Mouse (Mus musculus) neural tube, embryonic 15.5 days (tissue): Measurements from ENCODE around the gene Gpr4. TPM values are rescaled to one million over a fixed set of nuclear protein-coding genes. Genes with fewer than 3 reads are reported as not detected.

Experiments
- ATAC-seq: fragments of 200-750 bp; cut with Nextera tagmentation; 2 replicates; pipeline ENCODE4 v1.8.0; 2017; ENCODE audit warnings: mild to moderate bottlenecking, moderate TSS enrichment, moderate library complexity; ENCODE audit not compliant: low FRiP score
- H3K27ac ChIP-seq: fragments of 300-500 bp; sonication (generic); replicated peaks from 2 replicates; pipeline ENCODE4 v1.5.1; 2015; ENCODE audit warnings: mild to moderate bottlenecking, inconsistent platforms
- H3K27me3 ChIP-seq: fragments of 300-500 bp; sonication (generic); replicated peaks from 2 replicates; pipeline ENCODE4 v1.6.1; 2015; ENCODE audit warnings: inconsistent platforms
- H3K36me3 ChIP-seq: fragments of 300-500 bp; sonication (generic); 2 replicates; pipeline ENCODE4 v1.6.1; 2015; ENCODE audit warnings: inconsistent platforms
- H3K4me1 ChIP-seq: fragments of 300-500 bp; sonication (generic); 2 replicates; pipeline ENCODE4 v1.6.1; 2015; ENCODE audit warnings: inconsistent platforms
- H3K4me2 ChIP-seq: fragments of 300-500 bp; sonication (generic); 2 replicates; pipeline ENCODE4 v1.6.1; 2015; ENCODE audit warnings: inconsistent platforms, mild to moderate bottlenecking, moderate library complexity
- H3K4me3 ChIP-seq: fragments of 300-500 bp; sonication (generic); replicated peaks from 2 replicates; pipeline ENCODE4 v1.5.1; 2015; ENCODE audit warnings: mild to moderate bottlenecking, inconsistent platforms
- H3K9ac ChIP-seq: fragments of 300-500 bp; sonication (generic); replicated peaks from 2 replicates; pipeline ENCODE4 v1.6.1; 2015; ENCODE audit warnings: mild to moderate bottlenecking, inconsistent platforms
- H3K9me3 ChIP-seq: fragments of 300-500 bp; sonication (generic); replicated peaks from 2 replicates; pipeline ENCODE4 v1.6.1; 2016; ENCODE audit warnings: inconsistent platforms
- WGBS: fragments of 180-500 bp; shearing (Covaris S2); methylation state at CpG from one replicate; pipeline ENCODE4 v1.1.7; 2015; ENCODE audit warnings: mixed read lengths; 5-methylcytosine and 5-hydroxymethylcytosine counted together
- polyA plus RNA-seq: library from polyadenylated mRNA; unstranded; fragments of >200 nt; fragmentation: Nextera tagmentation; extraction: Ambion mirVana; gene quantifications from 2 replicates; pipeline ENCODE4 v1.2.1, GENCODE M21; 2015

The Gpr4 gene
- polyA plus RNA-seq, 1 experiment from 2014 or later: 3.1 TPM

DNA sequence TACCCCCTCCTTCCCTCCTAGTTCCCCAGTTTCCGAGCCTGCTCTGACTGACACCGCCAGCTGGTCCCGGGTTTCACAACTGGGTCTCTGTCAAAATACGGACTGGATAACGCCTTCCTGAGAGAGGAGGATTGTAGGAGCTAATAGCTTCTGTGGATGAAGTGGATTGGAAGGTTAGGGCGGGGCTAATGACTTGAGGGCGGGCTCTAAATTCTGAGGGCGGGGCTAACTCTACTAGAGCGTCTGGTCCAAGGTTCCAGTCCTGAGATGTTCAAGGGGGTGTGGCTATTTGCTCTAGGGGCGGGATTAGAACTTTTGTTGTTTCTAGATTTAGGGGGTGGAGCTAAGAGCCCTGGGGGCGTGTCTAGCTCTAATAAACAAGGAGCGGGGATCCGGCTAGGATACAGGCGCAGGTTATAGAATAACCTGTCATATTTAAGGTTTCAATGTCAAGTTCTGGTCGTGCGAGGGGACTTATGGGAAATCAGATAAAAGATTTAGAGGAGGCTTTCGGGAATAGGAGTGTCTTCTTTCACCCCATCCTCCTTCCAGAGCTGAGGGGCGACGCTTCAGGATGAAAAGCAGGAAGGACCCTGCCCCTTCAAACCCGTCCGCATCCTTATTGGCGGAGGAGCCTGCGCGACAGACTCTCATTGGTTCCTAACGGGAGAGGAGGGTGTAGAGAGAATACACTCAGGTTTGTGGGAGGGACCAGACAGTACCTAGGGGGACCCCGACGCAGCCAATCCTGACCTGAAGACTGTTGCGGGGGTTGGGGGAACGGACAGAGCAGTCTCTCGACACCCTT is 36.4 kb upstream of the Gpr4 start, which contains the start of gene Eml2:
TSS of gene Eml2 (plus strand) at position 714 of the 808 bp plus-strand sequence.
- Histone ChIP-seq H3K4me2 (peak within 1 kb of the TSS; percentile 79), H3K27ac (peak within 1 kb of the TSS; percentile 86), H3K36me3 (peaks cover 8% of the 10 kb centered on the region; the same call in 1 of the 2 replicates), H3K9ac (peak within 1 kb of the TSS; percentile 73), H3K4me3 (peak within 1 kb of the TSS; percentile 70), H3K4me1 (peaks cover 63% of the 10 kb centered on the region), H3K9me3 (no peaks in the 10 kb centered on the region), H3K27me3 (peaks cover 33% of the 10 kb centered on the region)
- 1% methylated on average over 30 of the region's 30 CpGs for WGBS
- ATAC-seq: peak; percentile 95

DNA sequence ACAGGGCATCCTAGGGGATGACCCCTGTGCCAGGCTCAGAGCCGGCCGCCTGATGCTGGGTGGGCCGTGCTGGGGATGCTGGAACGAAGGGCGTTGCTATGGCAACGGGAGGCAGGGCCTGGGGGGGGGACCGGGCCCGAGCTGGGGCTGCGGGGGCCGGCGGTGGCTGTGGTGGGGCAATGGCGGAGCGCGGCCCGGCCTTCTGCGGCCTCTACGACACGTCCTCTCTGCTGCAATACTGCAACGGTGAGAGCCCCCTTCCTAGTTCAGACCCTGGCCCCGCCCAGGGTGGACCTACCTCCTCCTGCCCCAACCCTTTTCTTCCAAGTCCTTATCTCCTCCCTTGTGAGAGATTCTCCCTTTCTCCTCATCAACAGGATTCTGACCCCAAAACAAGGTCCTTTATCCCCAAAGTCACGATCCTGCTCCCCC is 35.8 kb upstream of the Gpr4 start:
- peak overlapping the region; percentile 86 for H3K27ac ChIP-seq
- peak overlapping the region; percentile 79 for H3K4me2 ChIP-seq
- peak overlapping the region; percentile 73 for H3K9ac ChIP-seq
- no peaks in the 10 kb centered on the region for H3K9me3 ChIP-seq
- peaks cover 33% of the 10 kb centered on the region for H3K27me3 ChIP-seq
- peaks cover 8% of the 10 kb centered on the region; the same call in 1 of the 2 replicates for H3K36me3 ChIP-seq
- peaks cover 69% of the 10 kb centered on the region for H3K4me1 ChIP-seq
- ATAC-seq: peak; percentile 36
- WGBS: 8% methylated on average over 14 of the region's 21 CpGs
- H3K4me3 ChIP-seq: peak overlapping the region; percentile 70

DNA sequence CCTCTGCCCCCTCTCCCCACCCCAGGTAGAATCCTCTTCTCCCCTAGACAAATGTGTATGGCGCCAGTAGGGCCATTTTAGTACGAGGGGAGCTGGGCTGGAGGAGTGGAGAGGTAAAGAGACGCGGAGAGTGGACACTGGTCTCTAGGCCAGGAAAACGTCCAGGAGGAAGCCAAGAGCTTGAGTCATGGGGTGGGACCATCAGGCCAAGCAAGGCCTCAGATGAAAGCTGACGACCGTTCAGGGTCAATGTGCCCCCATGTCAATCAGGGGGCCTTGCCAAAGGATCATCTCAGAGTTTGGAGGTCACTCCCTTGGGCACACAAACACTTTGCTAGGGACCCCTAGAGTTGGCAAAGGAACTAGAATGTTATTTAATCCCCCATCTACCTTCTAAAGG is 35.1 kb upstream of the Gpr4 start:
- Histone ChIP-seq H3K27me3 (peaks cover 33% of the 10 kb centered on the region), H3K9me3 (no peaks in the 10 kb centered on the region), H3K4me1 (peaks cover 64% of the 10 kb centered on the region), H3K9ac (peak overlapping the region; percentile 73), H3K36me3 (peaks cover 12% of the 10 kb centered on the region; the same call in 1 of the 2 replicates), H3K4me3 (peak overlapping the region; percentile 70), H3K4me2 (peak overlapping the region; percentile 79), H3K27ac (no peak overlapping the region)
- ATAC-seq: no peak
- WGBS: 68% methylated on average over 7 of the region's 7 CpGs

DNA sequence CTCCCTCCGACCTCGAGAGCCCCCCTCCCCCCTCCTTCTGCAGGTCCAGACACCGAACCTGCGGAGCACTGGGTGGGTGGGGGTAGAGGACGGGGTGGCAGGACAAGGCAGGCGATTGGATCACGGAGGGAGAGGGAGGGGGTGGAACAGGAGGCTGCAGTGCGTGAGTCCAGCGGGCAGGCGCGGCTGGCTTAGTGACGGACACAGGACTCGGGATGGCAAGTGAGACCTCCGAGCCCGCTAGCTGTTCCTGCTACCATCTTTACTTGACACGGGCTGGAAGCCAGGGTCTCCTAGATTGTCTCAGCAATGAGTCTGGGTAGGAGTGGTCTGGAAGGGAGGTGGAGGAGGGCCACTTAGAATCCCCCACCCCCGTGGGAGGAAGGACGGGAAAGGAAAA is 34.3 kb upstream of the Gpr4 start:
- Histone ChIP-seq H3K27ac (no peak overlapping the region), H3K4me1 (peaks cover 55% of the 10 kb centered on the region), H3K36me3 (peaks cover 18% of the 10 kb centered on the region; the same call in 1 of the 2 replicates), H3K9ac (peak overlapping the region; percentile 73; the same call in 1 of the 2 replicates), H3K4me2 (peak overlapping the region; percentile 79), H3K4me3 (peak overlapping the region; percentile 70), H3K9me3 (no peaks in the 10 kb centered on the region), H3K27me3 (peaks cover 33% of the 10 kb centered on the region)
- ATAC-seq: no peak
- 8% methylated on average over 18 of the region's 18 CpGs for WGBS

DNA sequence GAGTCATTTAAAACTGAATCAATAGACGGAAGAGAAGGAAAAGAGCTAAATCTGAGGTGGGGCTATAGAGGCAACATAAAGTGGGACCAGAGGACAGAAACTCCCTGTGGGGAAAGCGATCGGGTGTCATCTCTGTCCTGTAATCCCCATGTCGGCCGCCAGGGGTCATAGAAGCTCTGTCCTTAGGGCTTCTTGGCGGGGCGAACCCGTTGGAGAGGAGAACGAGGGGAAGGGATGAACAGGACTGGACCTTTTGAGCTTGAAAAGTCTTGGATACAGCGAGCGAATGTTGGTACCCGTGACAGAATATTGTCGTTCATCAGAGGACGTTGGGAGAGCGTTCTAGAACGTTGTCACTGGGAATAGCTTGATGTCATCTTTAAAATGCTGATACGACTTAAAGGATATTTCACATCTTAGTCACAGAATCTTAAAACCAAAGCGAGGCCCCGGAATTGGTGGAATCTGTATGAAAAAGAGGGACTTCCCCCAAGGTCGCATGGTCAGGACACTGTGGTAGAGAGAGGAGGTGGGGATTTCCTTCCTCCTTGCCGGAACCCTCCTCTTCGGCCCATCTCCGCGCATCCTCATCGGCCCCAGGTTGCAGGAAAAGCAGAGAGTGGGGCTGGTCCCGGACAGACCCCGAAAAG is 33.8 kb upstream of the Gpr4 start:
- WGBS: 5% methylated on average over 27 of the region's 27 CpGs
- peak overlapping the region; percentile 70 for H3K4me3 ChIP-seq
- H3K27ac ChIP-seq: no peak overlapping the region
- H3K9ac ChIP-seq: no peak overlapping the region; the same call in 1 of the 2 replicates
- peaks cover 51% of the 10 kb centered on the region for H3K4me1 ChIP-seq
- ATAC-seq: no peak
- H3K36me3 ChIP-seq: peaks cover 18% of the 10 kb centered on the region; the same call in 1 of the 2 replicates
- H3K4me2 ChIP-seq: peak overlapping the region; percentile 79
- peaks cover 33% of the 10 kb centered on the region for H3K27me3 ChIP-seq
- H3K9me3 ChIP-seq: no peaks in the 10 kb centered on the region

DNA sequence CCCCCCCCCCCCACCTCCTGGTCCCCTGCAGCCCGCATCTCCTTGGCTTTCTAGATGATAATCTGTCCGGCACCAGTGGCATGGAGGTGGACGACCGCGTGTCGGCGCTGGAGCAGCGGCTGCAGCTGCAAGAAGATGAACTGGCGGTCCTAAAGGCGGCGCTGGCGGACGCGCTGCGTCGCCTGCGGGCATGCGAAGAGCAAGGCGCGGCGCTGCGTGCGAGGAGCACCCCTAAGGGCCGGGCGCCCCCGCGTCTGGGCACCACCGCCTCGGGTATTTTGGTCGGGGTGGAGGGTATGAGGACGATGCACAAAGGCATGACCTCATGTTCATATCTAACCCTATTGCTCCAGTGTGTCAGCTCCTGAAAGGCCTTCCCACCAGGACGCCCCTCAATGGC is 33.2 kb upstream of the Gpr4 start:
- H3K4me3 ChIP-seq: peak overlapping the region; percentile 70
- H3K4me2 ChIP-seq: peak overlapping the region; percentile 79
- peaks cover 50% of the 10 kb centered on the region for H3K4me1 ChIP-seq
- no peak for ATAC-seq
- no peak overlapping the region for H3K27ac ChIP-seq
- WGBS: under 1% methylated on average over 31 of the region's 32 CpGs
- H3K36me3 ChIP-seq: peaks cover 18% of the 10 kb centered on the region; the same call in 1 of the 2 replicates
- no peaks in the 10 kb centered on the region for H3K9me3 ChIP-seq
- peaks cover 33% of the 10 kb centered on the region for H3K27me3 ChIP-seq
- peak overlapping the region; percentile 29; the same call in 1 of the 2 replicates for H3K9ac ChIP-seq

DNA sequence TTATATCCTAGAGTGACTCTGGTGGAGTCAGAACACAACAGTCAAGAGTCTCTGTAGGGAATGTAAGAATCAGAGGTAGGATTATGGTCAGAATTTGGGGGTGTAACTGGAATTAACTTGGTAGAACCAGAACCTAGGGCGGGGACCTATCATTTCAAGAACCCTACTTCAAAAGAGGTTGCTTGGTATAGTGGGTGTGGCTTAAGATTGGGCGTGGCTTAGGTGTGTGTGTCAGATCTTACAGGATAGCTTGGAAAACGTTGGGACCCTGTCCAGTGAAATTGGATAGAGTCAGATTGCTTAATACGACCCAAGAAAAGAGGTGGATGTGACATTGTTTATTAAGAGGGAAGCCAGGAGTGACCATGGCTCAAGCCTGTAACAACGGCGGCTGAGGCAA is 32.4 kb upstream of the Gpr4 start:
- H3K36me3 ChIP-seq: peaks cover 18% of the 10 kb centered on the region; the same call in 1 of the 2 replicates

DNA sequence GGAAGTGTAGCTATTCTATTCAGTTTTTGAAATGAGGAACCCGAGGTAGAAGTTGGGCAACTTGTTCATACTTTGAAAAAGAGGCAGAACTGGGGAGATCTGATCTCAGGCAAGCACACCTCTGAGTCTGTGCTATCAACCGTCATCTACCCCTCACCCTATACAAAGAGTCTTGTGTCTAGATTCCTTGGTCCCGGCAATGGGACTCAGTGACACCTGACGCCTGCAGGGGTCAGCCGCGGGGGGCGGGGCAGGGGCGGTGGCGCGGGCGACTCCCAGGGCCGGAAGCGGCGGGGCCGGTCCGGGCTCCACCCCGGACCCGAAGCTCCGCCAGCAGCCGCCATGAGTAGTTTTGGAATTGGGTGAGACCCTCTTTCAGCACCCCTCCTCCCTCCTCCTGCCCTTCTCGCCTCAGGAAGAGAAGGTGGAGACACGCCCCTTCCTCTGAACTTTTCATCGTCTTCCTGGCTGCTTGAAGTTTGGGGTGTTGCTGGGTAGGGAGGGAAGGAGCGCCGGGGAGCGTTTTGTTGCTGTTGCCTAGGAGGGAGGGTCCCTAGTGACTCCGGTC is 31.4 kb upstream of the Gpr4 start:
- Histone ChIP-seq H3K4me2 (peak overlapping the region; percentile 52), H3K36me3 (peaks cover 21% of the 10 kb centered on the region), H3K4me3 (peak overlapping the region; percentile 37), H3K9ac (0 out of 2 replicates have a peak overlapping the region, but pooled peaks have one; percentile 28), H3K27ac (no peak overlapping the region), H3K4me1 (peaks cover 62% of the 10 kb centered on the region), H3K27me3 (peaks cover 33% of the 10 kb centered on the region), H3K9me3 (no peaks in the 10 kb centered on the region)
- no peak for ATAC-seq
- WGBS: 4% methylated on average over 27 of the region's 27 CpGs

More for the DNA sequence above, 32.4 kb upstream of the Gpr4 start:
- no peaks in the 10 kb centered on the region for H3K9me3 ChIP-seq
- peaks cover 57% of the 10 kb centered on the region for H3K4me1 ChIP-seq
- H3K4me3 ChIP-seq: peak overlapping the region; percentile 70
- H3K4me2 ChIP-seq: peak overlapping the region; percentile 79
- no peak for ATAC-seq
- 47% methylated on average over 6 of the region's 6 CpGs for WGBS
- H3K27me3 ChIP-seq: peaks cover 33% of the 10 kb centered on the region
- no peak overlapping the region for H3K9ac ChIP-seq
- no peak overlapping the region for H3K27ac ChIP-seq

DNA sequence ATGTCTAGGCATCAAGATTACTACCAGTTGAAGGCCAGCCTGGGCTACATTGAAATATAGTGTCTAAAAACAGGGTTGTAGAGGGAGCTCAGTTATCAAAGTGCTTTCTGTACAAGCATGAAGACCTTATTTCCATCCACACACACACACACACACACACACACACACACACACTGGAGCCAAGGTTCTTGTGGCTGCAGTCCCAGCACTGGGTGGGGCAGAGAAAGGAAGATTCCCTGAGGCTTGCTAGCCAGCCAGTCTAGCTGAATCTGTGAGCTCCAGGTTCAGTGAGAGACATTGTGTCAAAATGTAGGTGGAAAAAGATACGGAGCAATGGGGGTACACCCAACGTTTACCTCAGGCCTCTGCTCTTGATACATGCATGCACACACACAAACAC is 28.1 kb upstream of the Gpr4 start:
- Histone ChIP-seq H3K4me2 (no peak overlapping the region), H3K27me3 (peaks cover 15% of the 10 kb centered on the region), H3K4me1 (peaks cover 32% of the 10 kb centered on the region), H3K9me3 (no peaks in the 10 kb centered on the region), H3K36me3 (peaks cover 47% of the 10 kb centered on the region), H3K9ac (no peak overlapping the region), H3K27ac (peak overlapping the region; percentile 57; the same call in 1 of the 2 replicates), H3K4me3 (no peak overlapping the region)
- no peak for ATAC-seq
- WGBS: 68% methylated on average over 2 of the region's 2 CpGs

DNA sequence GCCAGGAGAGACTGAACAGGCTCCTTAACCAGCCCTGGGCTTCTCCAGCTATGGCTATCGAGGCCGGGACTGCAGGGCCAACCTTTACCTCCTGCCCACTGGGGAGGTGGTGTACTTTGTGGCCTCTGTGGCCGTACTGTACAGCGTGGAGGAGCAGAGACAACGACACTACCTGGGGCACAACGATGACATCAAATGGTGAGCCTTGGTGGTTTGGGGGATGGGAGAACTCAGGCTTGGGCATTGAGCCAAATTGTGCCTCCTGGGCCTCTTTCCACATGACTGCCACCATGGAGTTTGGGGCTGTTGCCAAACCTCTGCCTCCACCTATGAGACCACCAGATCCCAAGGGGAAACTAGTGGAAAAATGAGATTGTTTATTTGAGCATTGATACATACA is 27.6 kb upstream of the Gpr4 start:
- ATAC-seq: peak; percentile 32; the same call in 1 of the 2 replicates
- peaks cover 45% of the 10 kb centered on the region for H3K36me3 ChIP-seq
- H3K4me3 ChIP-seq: no peak overlapping the region
- H3K9me3 ChIP-seq: no peaks in the 10 kb centered on the region
- H3K27ac ChIP-seq: peak overlapping the region; percentile 57; the same call in 1 of the 2 replicates
- WGBS: 45% methylated on average over 6 of the region's 6 CpGs
- H3K4me1 ChIP-seq: peaks cover 27% of the 10 kb centered on the region
- H3K4me2 ChIP-seq: no peak overlapping the region
- H3K27me3 ChIP-seq: peaks cover 10% of the 10 kb centered on the region
- no peak overlapping the region for H3K9ac ChIP-seq

DNA sequence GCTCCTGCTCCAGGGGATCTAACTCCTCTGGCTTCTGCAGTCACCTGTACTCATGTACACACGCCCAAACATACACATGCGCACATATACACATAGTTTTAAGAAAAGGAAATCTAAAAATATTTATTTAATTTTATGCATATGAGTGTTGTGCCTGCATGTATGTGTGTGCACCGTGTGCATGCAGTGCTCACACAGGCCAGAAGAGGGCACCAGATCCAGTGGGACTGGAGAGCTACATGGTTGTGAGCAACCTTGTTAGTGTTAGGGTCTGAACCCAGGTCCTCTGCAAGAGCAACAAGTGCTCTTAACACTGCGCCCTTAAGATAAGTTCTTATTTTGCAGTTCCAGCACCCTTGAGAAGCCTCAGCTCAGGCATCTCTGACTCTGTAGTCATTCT is 17.7 kb upstream of the Gpr4 start:
- Histone ChIP-seq H3K4me2 (no peak overlapping the region), H3K27me3 (no peaks in the 10 kb centered on the region), H3K4me3 (no peak overlapping the region), H3K9me3 (no peaks in the 10 kb centered on the region), H3K4me1 (no peaks in the 10 kb centered on the region), H3K27ac (no peak overlapping the region), H3K36me3 (peaks cover 74% of the 10 kb centered on the region), H3K9ac (no peak overlapping the region)
- ATAC-seq: no peak
- 96% methylated on average over 4 of the region's 4 CpGs for WGBS
